Mouse (Mus musculus): ENCODE data around the gene Spef2.

The Spef2 gene

DNA sequence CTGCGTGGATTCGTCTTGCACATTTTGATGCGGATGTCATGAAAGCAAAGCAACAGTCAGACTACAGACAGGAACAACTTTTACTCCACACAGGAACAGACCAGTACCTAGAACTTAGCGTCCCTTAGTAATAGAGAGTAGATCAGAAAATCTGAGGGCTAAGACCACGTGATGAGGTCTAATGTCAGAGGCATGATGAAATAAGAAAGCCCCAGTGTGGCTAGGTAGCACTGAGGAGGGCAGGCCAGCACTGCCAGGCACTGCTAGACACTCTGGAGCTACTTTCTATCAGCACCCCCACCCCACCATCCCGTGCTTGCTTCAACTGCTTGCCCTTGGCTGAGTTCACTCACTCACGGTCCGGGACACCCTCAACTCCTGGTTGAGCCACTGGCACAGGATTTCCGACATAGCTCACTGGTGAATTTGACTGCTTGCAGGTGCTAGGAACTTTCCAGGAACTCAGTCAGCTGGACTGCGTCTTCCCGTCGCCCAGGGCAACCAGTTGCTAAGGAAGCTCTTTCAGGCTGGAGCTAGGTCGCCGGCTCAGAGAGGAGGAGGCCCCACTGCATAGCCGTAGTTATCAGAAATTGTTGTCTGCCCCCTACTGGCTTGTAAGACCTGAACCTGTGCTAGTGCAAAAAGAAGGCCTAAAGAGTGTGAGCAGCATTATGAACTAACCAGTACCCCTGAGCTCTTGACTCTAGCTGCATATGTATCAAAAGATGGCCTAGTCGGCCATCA is at the start of gene Spef2:
Spef2 (minus strand) TSS at position 510 of the 744 bp plus-strand sequence.
- no peak for TF ChIP-seq GATA4 (IDR thresholded peaks at IDR 0.05; ENCODE audit: insufficient replicate concordance, low read length)

DNA sequence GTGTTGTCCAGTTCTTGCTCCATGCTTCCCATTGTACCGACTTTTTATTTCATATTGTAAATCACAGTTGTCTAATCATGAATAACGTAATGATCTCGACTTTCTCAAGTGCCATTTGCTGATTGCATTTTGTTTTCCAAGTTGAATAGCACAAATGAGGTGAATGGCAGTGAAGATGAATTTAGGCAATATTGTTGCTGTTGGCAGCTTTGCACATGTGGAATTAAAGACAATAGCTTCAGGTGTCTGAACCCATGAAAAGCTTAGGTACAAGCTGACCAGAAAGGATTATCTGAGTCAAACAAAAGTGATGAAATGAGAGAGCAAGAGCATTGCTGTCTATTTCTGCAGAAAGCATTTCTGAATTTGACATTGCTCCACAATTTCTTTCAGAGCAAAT is 45.5 kb upstream of the Spef2 start:
- no peak for TF ChIP-seq GATA4 (IDR thresholded peaks at IDR 0.05; ENCODE audit: insufficient replicate concordance, low read length)

DNA sequence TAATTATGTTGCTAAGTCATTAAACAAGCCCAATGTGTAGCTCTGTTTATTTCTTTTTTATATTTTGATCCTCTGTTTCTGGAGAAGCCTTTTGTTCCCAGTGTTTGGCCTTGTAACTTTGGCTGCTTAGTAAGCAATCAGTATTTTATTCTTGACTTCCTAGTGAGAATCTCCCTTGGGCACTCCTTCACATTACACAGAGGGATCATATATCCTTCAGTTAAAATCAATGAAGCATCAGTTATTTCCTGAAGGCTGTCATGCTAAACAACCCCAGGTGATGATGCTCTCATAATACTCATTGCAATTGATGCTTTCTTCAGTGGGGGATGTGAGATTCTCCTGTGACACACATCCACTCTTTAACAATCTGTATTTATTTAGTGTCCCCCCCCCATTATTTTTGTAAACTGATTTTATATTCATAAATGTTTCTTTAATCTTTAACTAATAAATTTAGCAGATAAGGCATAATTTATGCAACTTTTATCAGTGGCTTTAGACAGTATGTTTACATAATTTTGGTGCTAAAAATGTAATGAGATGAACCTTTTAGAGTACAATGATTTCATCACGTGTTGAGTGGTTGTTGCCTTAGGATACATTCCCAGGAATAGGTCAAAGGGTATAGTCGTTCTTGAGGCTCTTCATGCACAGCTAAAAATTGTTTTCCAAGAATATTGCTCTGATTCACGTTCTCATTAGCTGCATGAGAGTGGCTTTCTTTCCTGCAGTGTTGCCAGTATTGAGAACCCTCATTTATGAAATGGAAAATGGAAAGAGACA is 39.8 kb upstream of the Spef2 start:
- no peak for TF ChIP-seq GATA4 (IDR thresholded peaks at IDR 0.05; ENCODE audit: insufficient replicate concordance, low read length)

DNA sequence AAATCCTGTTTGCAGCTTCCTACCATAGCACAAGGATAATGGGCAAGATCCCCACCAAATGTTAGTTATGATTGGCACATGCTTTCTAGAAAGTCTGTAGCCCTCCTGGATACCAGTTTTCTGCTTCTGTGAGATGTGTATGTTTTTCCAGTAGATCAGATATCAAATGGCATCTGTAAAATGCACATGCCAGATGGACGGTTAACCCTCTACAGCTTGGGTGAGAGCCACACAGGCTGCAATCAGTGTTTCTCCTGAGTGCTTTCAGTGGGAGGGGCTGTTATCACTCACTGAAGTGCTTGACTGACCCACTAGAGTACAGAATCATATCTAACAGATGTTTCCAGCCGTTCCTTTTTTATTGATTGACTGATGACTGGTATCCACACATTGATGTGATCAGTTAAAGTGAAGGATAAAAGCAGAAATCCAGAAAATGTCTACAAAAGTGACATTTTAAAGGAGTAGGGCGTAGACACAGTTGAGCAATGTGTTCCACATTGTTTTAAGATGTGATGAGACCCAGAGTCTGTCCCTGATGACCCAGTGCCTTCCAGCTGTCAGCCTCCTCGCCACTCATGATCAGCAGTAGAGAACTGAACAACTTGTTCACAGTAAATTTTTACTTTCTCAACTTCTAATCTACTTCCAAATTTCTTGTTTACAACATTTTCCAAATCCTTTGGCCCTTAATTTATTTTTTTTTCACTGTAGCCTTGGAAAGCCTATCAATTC is 19.7 kb upstream of the Spef2 start:
- TF ChIP-seq GATA4 (IDR thresholded peaks at IDR 0.05; ENCODE audit: insufficient replicate concordance, low read length): no peak

DNA sequence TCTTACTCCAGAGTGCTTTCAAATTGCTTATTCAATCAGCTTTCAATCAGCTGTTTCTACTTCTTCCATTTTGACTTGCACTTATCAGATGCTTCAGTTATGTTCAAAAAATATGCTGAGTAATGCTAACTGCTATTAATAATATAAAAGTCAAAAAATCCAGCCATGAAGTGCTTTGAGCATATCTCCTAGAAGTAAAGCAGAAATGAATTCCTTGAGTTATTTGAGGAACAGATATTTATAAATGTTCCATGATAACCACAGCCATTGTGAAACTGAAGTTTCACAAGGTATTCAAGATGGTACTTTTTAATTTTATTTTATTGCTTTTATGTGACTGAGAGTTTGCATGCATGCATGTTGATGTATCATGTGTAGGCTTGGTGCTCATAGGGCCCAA is 18.4 kb upstream of the Spef2 start:
- no peak for TF ChIP-seq GATA4 (IDR thresholded peaks at IDR 0.05; ENCODE audit: insufficient replicate concordance, low read length)

DNA sequence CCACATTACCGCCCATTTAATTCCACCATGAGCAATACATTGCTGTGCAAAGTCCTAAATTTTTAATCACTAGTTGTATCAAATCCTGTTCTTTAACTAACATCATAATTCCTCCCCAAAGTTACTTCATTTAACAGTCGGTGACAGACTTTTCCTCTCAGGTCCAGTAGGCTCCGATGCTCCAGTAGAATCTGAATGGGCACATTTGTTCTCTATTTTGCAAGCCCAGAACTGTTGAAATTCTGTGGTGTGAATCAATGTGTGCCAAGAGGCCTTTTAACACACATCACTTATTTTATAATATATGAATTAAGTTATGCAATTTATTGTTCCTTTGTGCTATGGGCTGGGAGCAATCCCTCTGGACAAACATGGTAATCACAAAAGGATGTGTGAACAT is 2.3 kb upstream of the Spef2 start:
- TF ChIP-seq GATA4 (IDR thresholded peaks at IDR 0.05; ENCODE audit: insufficient replicate concordance, low read length): no peak

DNA sequence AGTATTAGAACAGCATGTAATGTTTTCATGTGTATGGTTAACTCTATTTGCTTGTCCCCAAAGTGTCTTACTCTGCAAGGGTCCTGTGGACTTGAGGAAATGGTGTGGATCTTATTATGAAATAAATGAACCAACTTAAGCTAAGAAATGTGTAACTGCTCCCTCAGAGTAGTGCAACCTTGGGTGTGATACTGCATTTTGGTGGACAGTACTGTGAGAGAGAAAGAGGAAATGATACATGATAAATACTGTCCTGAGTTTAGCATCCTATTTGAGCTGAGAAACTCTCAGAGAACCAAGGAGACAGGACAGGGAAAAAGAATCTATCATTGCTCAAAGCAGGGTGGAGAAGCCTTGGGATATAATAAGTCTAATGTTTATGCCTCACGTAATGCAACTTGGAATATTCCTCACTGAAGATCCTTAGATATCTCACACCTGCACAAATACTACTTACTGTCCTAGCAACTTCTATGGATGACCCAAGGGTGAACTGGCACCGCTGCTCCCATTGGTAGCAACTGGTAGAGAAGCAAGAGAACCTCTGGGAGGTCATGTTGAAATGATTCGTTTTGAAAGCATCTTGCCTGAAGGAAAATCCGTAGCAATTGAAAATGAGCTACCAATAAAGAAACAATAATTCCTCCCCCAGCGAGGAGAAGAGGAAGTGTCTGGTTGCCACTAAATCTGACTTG is 1.1 kb downstream of the Spef2 start:
- no peak for TF ChIP-seq GATA4 (IDR thresholded peaks at IDR 0.05; ENCODE audit: insufficient replicate concordance, low read length)

DNA sequence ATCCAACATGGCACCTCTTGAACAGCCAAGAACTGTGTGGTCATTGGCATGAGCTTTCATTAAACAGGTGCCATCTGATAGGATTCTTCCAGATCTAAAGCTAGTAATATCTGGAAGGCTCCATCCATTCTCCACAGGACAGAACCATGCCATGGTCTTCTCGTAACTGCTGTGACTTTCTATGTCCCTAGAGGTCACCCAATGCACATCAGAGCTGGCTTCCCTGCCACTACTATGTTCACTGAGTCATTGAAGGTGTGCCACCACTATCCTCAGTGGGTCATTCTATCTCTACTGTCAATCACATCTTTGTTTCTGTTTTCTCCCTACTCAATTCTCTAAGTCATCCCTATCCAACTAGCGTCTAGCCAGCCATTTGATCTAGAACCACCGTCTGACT is 6.5 kb downstream of the Spef2 start:
- no peak for TF ChIP-seq GATA4 (IDR thresholded peaks at IDR 0.05; ENCODE audit: insufficient replicate concordance, low read length)

DNA sequence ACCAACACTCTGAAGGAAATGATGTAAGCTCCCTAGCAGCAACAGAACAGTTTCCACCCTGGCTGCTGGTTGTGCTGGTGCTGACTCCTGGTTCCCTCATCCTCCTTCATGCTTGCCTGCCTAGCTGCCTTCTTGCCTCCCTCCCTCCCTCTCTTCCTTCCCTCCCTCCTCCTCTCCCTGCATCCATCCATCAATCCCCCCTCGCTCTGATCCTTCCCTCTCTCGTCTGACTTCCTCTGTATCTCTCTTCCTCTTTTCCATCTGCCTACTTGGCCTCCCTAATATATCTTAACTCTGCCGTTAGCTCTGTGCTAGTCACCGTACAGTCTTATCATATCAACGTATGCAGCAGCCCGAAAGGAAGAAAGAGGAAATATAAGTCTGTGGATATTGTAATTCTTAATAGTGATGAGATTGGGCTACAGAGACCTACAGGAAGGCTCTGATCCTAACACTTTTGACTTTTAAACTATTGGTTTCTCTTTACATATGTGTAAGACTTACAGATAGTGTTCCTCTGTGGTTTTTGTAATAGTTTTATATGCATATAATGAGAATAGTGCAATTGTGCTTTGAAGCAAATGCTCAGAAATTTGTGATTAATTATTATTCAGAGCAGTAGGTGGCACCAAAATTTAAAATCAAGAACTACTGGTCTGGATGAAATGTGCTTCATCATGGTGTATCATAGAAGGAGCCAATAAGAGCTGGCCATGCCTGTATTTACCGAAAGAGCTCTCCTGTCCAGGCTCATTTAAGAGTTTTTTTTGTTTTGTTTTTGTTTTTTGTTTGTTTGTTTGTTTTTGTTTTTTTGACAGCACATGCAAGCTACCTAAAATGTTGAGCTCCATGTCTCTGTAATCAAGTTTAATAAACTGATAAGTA is 33.9 kb downstream of the Spef2 start:
- no peak for TF ChIP-seq GATA4 (IDR thresholded peaks at IDR 0.05; ENCODE audit: insufficient replicate concordance, low read length)

DNA sequence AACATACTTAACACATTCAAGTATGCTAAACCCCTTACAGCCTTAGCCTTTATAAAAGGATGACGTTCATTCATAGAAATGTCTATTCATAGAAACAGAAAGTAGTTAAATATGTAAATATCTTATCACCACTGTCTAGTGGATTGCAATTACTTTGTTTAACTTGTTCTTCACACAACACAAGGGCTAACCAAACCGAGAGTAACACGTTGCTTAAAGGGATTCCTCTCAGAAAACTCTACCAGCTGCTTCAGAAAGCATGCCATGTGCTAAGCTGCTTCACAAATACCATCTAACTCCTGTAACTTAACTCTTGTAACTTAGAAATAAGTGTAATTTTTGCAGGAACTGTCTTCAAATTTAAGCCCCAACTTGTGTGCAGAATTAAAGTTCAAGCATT is 35.0 kb downstream of the Spef2 start:
- TF ChIP-seq GATA4 (IDR thresholded peaks at IDR 0.05; ENCODE audit: insufficient replicate concordance, low read length): no peak

DNA sequence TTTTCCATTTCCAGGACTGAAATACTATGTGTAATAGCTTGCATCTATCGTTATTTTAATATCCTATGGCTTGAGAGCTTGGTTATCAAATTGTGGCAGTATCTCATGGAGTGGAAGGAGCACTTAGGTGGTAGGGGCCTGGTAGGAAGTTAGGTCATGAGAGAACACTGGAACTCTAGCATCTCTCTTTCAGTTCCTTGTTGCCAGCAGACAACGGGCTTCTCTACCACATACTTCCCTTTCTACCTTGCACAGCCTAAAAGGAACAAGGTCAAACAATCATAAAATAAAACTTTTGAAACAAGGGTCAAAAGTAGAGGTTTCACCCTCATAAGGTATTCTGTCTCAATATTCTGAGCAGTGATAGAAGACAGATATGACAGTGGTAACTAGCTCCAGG is 38.3 kb downstream of the Spef2 start:
- no peak for TF ChIP-seq GATA4 (IDR thresholded peaks at IDR 0.05; ENCODE audit: insufficient replicate concordance, low read length)

DNA sequence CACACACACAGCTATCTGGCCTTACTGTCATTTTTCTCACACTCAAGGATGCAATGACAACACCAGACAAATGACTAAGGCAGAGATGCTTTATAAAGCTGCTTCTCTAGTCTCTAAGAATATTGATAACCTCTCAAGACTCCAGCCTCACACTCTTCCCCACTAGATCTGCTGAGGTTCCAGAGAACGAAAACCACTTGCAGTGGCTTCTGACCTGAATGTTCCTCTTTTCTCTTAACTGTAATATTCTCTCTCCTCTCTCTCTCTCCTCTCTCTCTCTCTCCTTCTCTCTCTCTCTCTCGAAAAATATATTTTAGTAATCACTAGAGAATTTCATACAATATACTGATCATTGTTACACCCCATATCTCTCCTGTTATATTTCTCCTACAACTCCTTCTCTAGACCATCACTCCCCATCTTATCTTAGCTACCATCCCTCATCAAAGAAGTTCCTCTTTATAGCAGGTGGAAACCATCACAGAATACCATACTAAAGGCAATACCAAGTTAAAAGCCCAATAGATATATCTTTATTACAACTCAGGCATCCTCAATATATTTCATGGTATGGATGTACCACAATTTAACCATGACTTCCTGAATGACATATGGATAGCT is 42.7 kb downstream of the Spef2 start:
- no peak for TF ChIP-seq GATA4 (IDR thresholded peaks at IDR 0.05; ENCODE audit: insufficient replicate concordance, low read length)

DNA sequence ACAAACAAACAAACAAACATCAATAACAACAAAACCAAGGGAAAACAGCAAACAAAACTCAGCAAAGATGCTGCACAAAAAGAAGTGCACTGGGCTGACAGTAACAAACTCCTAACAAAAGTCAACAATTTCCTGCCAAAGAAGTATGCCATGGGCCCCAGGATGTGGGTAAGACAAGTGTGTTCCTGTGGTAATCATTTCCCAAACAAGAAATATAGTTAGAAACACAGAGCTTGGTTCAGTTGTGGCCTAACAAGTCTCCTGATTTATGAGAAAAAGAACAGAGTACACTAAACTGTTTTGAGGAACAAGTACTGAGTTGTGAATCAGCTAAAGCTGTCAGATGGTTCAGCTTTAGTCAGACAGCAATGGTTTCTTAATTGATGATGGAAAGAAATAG is 46.8 kb downstream of the Spef2 start:
- no peak for TF ChIP-seq GATA4 (IDR thresholded peaks at IDR 0.05; ENCODE audit: insufficient replicate concordance, low read length)

DNA sequence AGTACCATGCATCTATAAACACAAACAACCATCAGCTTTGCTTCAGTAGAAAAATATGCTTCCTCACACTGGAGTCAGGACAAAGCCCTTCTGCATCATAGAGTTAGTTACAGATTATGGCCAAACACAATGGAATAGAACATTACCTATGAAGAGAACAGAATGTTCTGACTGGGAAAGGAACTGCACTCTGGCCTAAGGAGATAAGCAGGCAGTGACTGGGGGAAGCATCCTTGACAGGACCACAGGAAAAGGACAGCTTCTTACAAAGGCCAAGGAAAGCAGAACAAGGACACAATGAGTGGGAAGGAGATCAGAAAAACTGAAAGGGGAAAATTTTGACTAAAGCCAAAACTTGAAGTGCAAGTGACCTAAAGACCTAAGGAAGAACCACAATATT is 56.9 kb downstream of the Spef2 start:
- no peak for TF ChIP-seq GATA4 (IDR thresholded peaks at IDR 0.05; ENCODE audit: insufficient replicate concordance, low read length)
